Mouse (Mus musculus) gastrocnemius, postnatal 14 days (tissue): ENCODE measurements at regions not wholly inside any gene's neighbourhood (a gene's known extent, or its start where the extent isn't known, plus 50 kb on each side); places are given as distances from the start of the nearest gene placed in this dataset.

Experiments
- DNase-seq: peaks from one replicate; pipeline ENCODE4 v3.0.0; 2021; ENCODE audit warnings: mixed read lengths
- intact Hi-C: fragments of 180-260 bp; cut with DNase I; formaldehyde crosslinking; loops from one replicate; pipeline ENCODE4 v1.15.1; 2025; ENCODE audit warnings: low total_unique reads

- intact Hi-C loops, result no loop called here
- DNase-seq, result no peak
Measured at GRCm38 (mm10) chr14:25292557-25292956, 166.4 kb upstream of the Zmiz1 start.

GRCm38 (mm10) chr14:25294226-25294625, 164.8 kb upstream of the Zmiz1 start:
- intact Hi-C loops, result no loop called here
- no peak for DNase-seq

- DNase-seq, result no peak
- intact Hi-C loops, result no loop called here
Measured at GRCm38 (mm10) chr14:25295688-25296350, 163.2 kb upstream of the Zmiz1 start.

- no peak for DNase-seq
- intact Hi-C loops, result no loop called here
Measured at GRCm38 (mm10) chr14:25299673-25300190, 159.3 kb upstream of the Zmiz1 start.

- intact Hi-C loops, result no loop called here
- no peak for DNase-seq
Measured at GRCm38 (mm10) chr14:25301336-25302031, 157.5 kb upstream of the Zmiz1 start.

- peak; percentile 80 for DNase-seq
- intact Hi-C loops, result no loop called here
Measured at GRCm38 (mm10) chr14:25304391-25304851, 154.6 kb upstream of the Zmiz1 start.

GRCm38 (mm10) chr14:25306166-25306565, 152.8 kb upstream of the Zmiz1 start:
- intact Hi-C loops, result no loop called here
- no peak for DNase-seq

- intact Hi-C loops, result no loop called here
Measured at GRCm38 (mm10) chr14:25306961-25307654, 151.9 kb upstream of the Zmiz1 start.

GRCm38 (mm10) chr14:25308051-25308450, 150.9 kb upstream of the Zmiz1 start:
- intact Hi-C loops, result no loop called here
- no peak for DNase-seq

More at GRCm38 (mm10) chr14:25306961-25307654, 151.9 kb upstream of the Zmiz1 start:
- no peak for DNase-seq

GRCm38 (mm10) chr14:25310671-25311151, 148.3 kb upstream of the Zmiz1 start:
- DNase-seq, result no peak
- intact Hi-C loops, result no loop called here

GRCm38 (mm10) chr14:25311475-25311874, 147.5 kb upstream of the Zmiz1 start:
- intact Hi-C loops, result no loop called here
- no peak for DNase-seq

- DNase-seq, result no peak
- intact Hi-C loops, result no loop called here
Measured at GRCm38 (mm10) chr14:25312135-25312534, 146.8 kb upstream of the Zmiz1 start.

GRCm38 (mm10) chr14:25312814-25313426, 146.1 kb upstream of the Zmiz1 start:
- intact Hi-C loops, result no loop called here
- DNase-seq, result no peak

GRCm38 (mm10) chr14:25313693-25314240, 145.2 kb upstream of the Zmiz1 start:
- DNase-seq, result no peak
- intact Hi-C loops, result no loop called here

GRCm38 (mm10) chr14:25316491-25316890, 142.5 kb upstream of the Zmiz1 start:
- intact Hi-C loops, result no loop called here
- no peak for DNase-seq

GRCm38 (mm10) chr14:25317680-25318471, 141.1 kb upstream of the Zmiz1 start:
- DNase-seq, result peak; percentile 77
- intact Hi-C loops, result no loop called here

GRCm38 (mm10) chr14:25318909-25319308, 140.1 kb upstream of the Zmiz1 start:
- no peak for DNase-seq
- intact Hi-C loops, result no loop called here

- intact Hi-C loops, result no loop called here
- DNase-seq, result no peak
Measured at GRCm38 (mm10) chr14:25320141-25320540, 138.8 kb upstream of the Zmiz1 start.
